Mouse (Mus musculus): ENCODE results near the gene Wiz. TPM values are rescaled to one million over a fixed set of nuclear protein-coding genes. Genes with fewer than 3 reads are reported as not detected.

The Wiz gene
- polyA plus RNA-seq, 1 experiment from 2014 or later = 39.8 TPM

DNA sequence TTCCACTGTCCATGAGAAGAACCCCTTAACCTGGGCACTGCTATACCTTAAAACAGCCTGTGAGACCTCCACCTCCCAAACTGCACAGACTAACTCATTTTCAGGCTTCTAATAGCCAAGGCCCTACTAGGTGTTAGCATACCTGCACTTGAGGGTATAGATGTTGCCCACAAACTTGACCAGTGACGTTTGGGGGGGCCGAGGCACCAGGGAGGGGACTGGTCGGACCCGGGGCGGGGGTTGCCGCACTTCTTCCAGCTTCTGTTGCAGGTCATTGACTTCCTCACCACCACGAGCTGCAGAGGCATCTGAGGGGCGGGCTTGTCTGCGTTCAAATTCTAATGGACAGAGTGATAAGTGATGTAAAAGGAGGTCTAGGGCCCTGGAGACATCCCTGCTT lies 33.0 kb downstream of the Wiz start:
- no peaks in the 10 kb centered on the region for H3K9me3 ChIP-seq
- H3K4me3 ChIP-seq = no peak overlapping the region
- 90% methylated on average over 9 of the region's 9 CpGs for WGBS
- peaks cover 19% of the 10 kb centered on the region for H3K4me1 ChIP-seq (replicated peaks)
- H3K9ac ChIP-seq = no peak overlapping the region
- peaks cover 78% of the 10 kb centered on the region for H3K36me3 ChIP-seq
- H3K4me2 ChIP-seq = no peak overlapping the region
- no peaks in the 10 kb centered on the region for H3K27me3 ChIP-seq
- ATAC-seq (ENCODE audit: low read depth) = no peak
- no peak overlapping the region for H3K27ac ChIP-seq (replicated peaks)

DNA sequence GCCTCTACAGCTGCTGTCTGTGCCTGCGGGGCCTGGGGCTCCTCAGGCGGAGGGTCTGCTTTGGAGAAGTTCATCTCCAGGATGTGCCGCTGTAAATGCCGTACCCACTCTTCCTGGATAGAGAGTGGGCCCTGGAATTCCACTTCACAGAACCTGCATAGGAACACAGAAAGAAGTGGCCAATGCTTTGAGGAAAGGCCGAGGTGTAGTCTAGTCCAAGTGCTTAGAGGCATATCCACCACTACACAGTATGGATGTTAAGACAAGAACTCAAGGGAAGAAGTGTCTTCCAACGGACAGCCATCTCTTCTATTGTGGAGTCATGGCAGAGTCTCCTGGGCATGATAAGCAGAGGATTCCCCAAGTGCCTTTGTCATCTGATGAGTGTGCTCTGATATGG lies 34.2 kb downstream of the Wiz start:
- Histone ChIP-seq H3K27me3 (no peaks in the 10 kb centered on the region), H3K36me3 (peaks cover 65% of the 10 kb centered on the region), H3K9me3 (no peaks in the 10 kb centered on the region), H3K4me1 (replicated peaks) (peaks cover 22% of the 10 kb centered on the region), H3K9ac (no peak overlapping the region), H3K4me3 (no peak overlapping the region), H3K27ac (replicated peaks) (no peak overlapping the region), H3K4me2 (no peak overlapping the region)
- WGBS = 90% methylated on average over 6 of the region's 6 CpGs
- ATAC-seq (ENCODE audit: low read depth) = no peak

DNA sequence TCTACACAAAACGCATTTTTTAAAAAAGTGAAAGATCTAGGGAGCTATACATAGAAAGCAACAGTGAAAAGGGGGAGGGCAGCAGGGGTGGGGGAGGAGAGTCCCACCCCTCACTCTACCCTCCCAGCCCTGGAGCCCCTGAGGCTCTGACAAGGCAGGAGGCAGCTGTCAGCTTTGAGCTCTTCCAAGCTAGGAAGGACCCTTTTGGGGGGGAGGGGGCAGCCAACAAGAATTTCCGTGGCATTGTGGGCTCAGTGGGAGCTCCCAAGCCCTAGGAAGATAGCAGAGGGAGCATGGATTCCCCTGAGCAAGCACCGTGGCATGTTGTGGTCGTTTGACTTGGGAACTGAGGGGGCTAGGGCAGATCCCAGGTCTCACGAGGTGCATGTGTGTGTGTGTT lies 35.0 kb downstream of the Wiz start:
- Histone ChIP-seq H3K4me2 (no peak overlapping the region), H3K9ac (no peak overlapping the region), H3K9me3 (no peaks in the 10 kb centered on the region), H3K27me3 (no peaks in the 10 kb centered on the region), H3K27ac (replicated peaks) (peak overlapping the region; percentile 68), H3K4me1 (replicated peaks) (peaks cover 29% of the 10 kb centered on the region), H3K4me3 (no peak overlapping the region), H3K36me3 (peaks cover 57% of the 10 kb centered on the region)
- no peak for ATAC-seq (ENCODE audit: low read depth)
- WGBS = 61% methylated on average over 5 of the region's 5 CpGs

GRCm38 (mm10) chr17:32353696-32354095 lies 35.5 kb downstream of the Wiz start:
- no peak for ATAC-seq (ENCODE audit: low read depth)

DNA sequence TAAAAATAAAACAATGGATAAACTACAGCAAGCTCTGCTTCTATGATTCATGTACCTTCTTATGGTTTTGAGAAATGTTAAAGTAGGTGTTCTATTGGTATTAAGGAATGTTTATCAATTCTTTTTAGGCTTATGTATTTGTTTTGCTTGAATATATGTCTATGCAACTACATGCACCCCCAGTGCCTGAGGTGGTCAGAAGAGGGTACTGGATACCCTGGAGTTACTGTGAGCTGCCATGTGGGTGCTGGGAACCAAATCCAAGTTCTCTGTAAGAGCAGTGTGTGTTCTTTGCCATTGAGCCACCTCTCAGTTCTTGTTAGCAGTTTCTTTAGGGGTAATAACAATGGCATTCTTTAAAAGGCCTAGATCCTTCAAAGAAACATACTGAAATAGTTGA lies 37.5 kb downstream of the Wiz start:
- H3K36me3 ChIP-seq = peaks cover 32% of the 10 kb centered on the region

More at GRCm38 (mm10) chr17:32353696-32354095, 35.5 kb downstream of the Wiz start:
- Histone ChIP-seq H3K4me3 (no peak overlapping the region), H3K4me1 (replicated peaks) (peaks cover 34% of the 10 kb centered on the region), H3K4me2 (no peak overlapping the region), H3K27ac (replicated peaks) (peak overlapping the region; percentile 54; the same call in 1 of the 2 replicates), H3K36me3 (peaks cover 52% of the 10 kb centered on the region), H3K27me3 (no peaks in the 10 kb centered on the region), H3K9ac (no peak overlapping the region), H3K9me3 (no peaks in the 10 kb centered on the region)
- WGBS = 75% methylated on average over 4 of the region's 4 CpGs

DNA sequence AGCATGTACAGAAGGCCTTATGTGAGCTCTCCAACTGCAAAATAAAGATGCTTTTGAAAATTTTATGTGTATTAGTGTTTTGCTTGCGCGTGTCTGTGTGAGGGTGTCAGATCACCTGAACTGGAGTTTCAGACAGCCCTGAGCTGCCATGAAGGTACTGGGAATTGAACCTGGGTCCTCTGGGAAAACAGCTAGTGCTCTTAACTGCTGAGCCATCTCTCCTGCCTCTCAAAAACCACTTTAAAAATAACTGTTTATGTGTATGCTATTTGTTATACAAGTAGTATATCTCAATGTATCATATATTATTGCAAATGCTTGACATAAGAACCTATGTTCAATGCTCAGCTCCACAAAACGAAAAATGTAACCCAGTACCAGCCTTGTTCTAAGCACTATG lies 38.0 kb downstream of the Wiz start:
- H3K27me3 ChIP-seq = no peaks in the 10 kb centered on the region
- peaks cover 49% of the 10 kb centered on the region for H3K4me1 ChIP-seq (replicated peaks)
- no peak overlapping the region for H3K27ac ChIP-seq (replicated peaks)
- no peak for ATAC-seq (ENCODE audit: low read depth)
- peak overlapping the region; percentile 90; the same call in 1 of the 2 replicates for H3K4me3 ChIP-seq
- H3K9me3 ChIP-seq = no peaks in the 10 kb centered on the region
- WGBS = 74% methylated on average over 3 of the region's 3 CpGs
- peak overlapping the region; percentile 84 for H3K4me2 ChIP-seq
- H3K9ac ChIP-seq = no peak overlapping the region
- peaks cover 28% of the 10 kb centered on the region for H3K36me3 ChIP-seq

More for the DNA sequence above, 37.5 kb downstream of the Wiz start:
- Histone ChIP-seq H3K9ac (no peak overlapping the region), H3K4me1 (replicated peaks) (peaks cover 49% of the 10 kb centered on the region), H3K27ac (replicated peaks) (no peak overlapping the region), H3K27me3 (no peaks in the 10 kb centered on the region), H3K9me3 (no peaks in the 10 kb centered on the region), H3K4me2 (no peak overlapping the region), H3K4me3 (no peak overlapping the region)
- no peak for ATAC-seq (ENCODE audit: low read depth)

GRCm38 (mm10) chr17:32350382-32350983 lies 38.8 kb downstream of the Wiz start, which contains the start of gene Akap8l:
Gene Akap8l (minus strand): TSS chr17:32350607.
- peaks cover 20% of the 10 kb centered on the region for H3K36me3 ChIP-seq

DNA sequence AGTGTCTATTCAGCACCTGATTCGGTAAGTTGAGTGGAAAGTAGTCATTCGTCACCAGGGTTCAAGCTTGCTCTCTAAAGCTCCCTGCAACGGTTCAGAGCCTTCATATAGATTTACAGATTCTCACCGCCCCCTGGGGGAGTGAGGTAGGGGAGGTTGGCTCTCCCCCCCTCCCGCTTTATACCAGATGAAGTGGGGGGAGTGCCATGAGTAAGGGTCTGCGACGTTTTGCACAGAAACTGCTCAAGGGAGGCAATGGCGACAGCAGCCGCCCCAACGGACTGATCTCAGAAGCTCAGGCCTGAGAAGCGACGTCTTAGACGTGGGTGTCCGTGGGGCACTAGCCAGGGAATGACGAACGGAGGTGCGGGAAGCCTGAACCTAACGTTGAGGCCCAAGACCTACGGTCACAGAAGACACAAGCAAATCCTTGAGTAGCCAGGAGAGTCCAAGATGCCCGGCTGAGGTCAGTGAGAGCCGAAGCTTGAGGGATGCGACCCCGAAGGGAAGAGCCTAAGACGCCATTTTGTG lies 39.3 kb downstream of the Wiz start:
- peak; percentile 52 for ATAC-seq (ENCODE audit: low read depth)
- H3K9ac ChIP-seq = peak overlapping the region; percentile 90

More at GRCm38 (mm10) chr17:32350382-32350983, 38.8 kb downstream of the Wiz start, which contains the start of gene Akap8l:
- Histone ChIP-seq H3K9ac (peak within 1 kb of the TSS; percentile 90), H3K27ac (replicated peaks) (peak within 1 kb of the TSS; percentile 86), H3K4me2 (peak within 1 kb of the TSS; percentile 84), H3K4me3 (peak within 1 kb of the TSS; percentile 90), H3K4me1 (replicated peaks) (peaks cover 52% of the 10 kb centered on the region), H3K27me3 (no peaks in the 10 kb centered on the region), H3K9me3 (no peaks in the 10 kb centered on the region)
- ATAC-seq (ENCODE audit: low read depth) = peak; percentile 96
- WGBS = under 1% methylated on average over 37 of the region's 37 CpGs

GRCm38 (mm10) chr17:32349037-32349732 lies 40.1 kb downstream of the Wiz start:
- H3K27me3 ChIP-seq = no peaks in the 10 kb centered on the region
- peak overlapping the region; percentile 86 for H3K27ac ChIP-seq (replicated peaks)
- no peaks in the 10 kb centered on the region for H3K9me3 ChIP-seq
- peaks cover 14% of the 10 kb centered on the region for H3K36me3 ChIP-seq
- WGBS = 15% methylated on average over 4 of the region's 4 CpGs
- H3K4me1 ChIP-seq (replicated peaks) = peaks cover 43% of the 10 kb centered on the region
- ATAC-seq (ENCODE audit: low read depth) = no peak
- peak overlapping the region; percentile 90 for H3K9ac ChIP-seq
- H3K4me2 ChIP-seq = peak overlapping the region; percentile 84
- H3K4me3 ChIP-seq = peak overlapping the region; percentile 90

More for the DNA sequence above, 39.3 kb downstream of the Wiz start:
- H3K27ac ChIP-seq (replicated peaks) = peak overlapping the region; percentile 86
- H3K4me3 ChIP-seq = peak overlapping the region; percentile 90
- WGBS = 1% methylated on average over 24 of the region's 24 CpGs
- peaks cover 17% of the 10 kb centered on the region for H3K36me3 ChIP-seq
- peak overlapping the region; percentile 84 for H3K4me2 ChIP-seq
- H3K9me3 ChIP-seq = no peaks in the 10 kb centered on the region
- peaks cover 51% of the 10 kb centered on the region for H3K4me1 ChIP-seq (replicated peaks)
- no peaks in the 10 kb centered on the region for H3K27me3 ChIP-seq

- H3K4me1 ChIP-seq (replicated peaks) = peaks cover 37% of the 10 kb centered on the region
- no peak for ATAC-seq (ENCODE audit: low read depth)
- H3K4me3 ChIP-seq = peak overlapping the region; percentile 90
- H3K27ac ChIP-seq (replicated peaks) = no peak overlapping the region
- whole genome bisulfite sequencing = 86% methylated on average over 2 of the region's 2 CpGs
- H3K36me3 ChIP-seq = peaks cover 13% of the 10 kb centered on the region
- H3K4me2 ChIP-seq = peak overlapping the region; percentile 84
- H3K9me3 ChIP-seq = no peaks in the 10 kb centered on the region
- no peaks in the 10 kb centered on the region for H3K27me3 ChIP-seq
- H3K9ac ChIP-seq = peak overlapping the region; percentile 51
Measured at GRCm38 (mm10) chr17:32348406-32348805, 40.8 kb downstream of the Wiz start.

DNA sequence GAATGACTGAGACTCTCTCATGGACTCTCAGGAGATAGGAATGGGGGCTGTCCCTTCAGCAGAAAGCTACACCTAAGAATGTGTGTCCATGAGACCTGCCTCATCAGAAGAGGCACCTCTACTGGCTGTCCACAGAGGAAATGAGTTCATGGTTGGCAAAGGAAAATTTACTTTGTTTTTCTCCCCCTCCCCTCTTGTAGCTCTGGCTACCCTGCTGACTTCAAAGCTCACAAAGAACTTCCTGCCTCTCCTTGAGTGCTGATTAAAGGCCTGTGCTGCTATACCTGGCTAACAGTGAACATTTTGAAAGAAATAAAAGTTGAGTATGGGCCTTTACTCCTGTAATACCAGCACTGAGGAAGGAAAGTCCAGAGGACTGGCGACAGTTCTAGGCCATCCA lies 48.1 kb downstream of the Wiz start:
- Histone ChIP-seq H3K9me3 (no peaks in the 10 kb centered on the region), H3K9ac (no peak overlapping the region), H3K4me2 (no peak overlapping the region), H3K27me3 (no peaks in the 10 kb centered on the region), H3K4me1 (replicated peaks) (0 out of 2 replicates have a peak, but pooled peaks cover under 1% of the 10 kb centered on the region), H3K4me3 (no peak overlapping the region), H3K27ac (replicated peaks) (no peak overlapping the region), H3K36me3 (peaks cover 44% of the 10 kb centered on the region)
- WGBS = 95% methylated on average over 1 of the region's 1 CpGs
- ATAC-seq (ENCODE audit: low read depth) = no peak

DNA sequence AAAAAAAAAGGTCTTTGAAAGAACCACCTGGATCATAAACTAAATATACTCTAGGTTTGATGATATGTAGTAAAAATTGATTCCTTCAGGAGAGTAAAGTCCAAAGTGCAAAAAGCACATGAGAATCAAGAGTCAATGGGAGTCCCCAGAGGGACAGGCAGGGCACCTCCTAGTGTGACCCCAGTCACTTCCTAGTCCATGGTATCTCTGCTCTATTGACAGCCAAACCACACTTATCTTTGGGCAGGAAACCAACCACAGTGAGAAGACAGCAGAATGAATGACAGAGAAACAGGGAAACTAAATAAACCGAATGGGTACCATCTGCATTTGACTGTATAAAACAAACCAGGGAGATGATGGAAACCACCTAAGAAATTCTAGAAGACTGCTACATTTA lies 49.1 kb downstream of the Wiz start:
- Histone ChIP-seq H3K4me3 (no peak overlapping the region), H3K4me2 (no peak overlapping the region)
- ATAC-seq (ENCODE audit: low read depth) = no peak

More for the DNA sequence above, 49.1 kb downstream of the Wiz start:
- peaks cover 53% of the 10 kb centered on the region for H3K36me3 ChIP-seq
- H3K27me3 ChIP-seq = no peaks in the 10 kb centered on the region
- H3K27ac ChIP-seq (replicated peaks) = no peak overlapping the region
- H3K4me1 ChIP-seq (replicated peaks) = no peaks in the 10 kb centered on the region
- H3K9me3 ChIP-seq = no peaks in the 10 kb centered on the region
- 92% methylated on average over 1 of the region's 1 CpGs for WGBS
- no peak overlapping the region for H3K9ac ChIP-seq

All from neural tube, embryonic 13.5 days (tissue).